10 mouse cellular contexts compared by ENCODE assay signal in genomic region chr12:98899676-98900075, GRCm38 (mm10). TPM values are rescaled to one million over a fixed set of nuclear protein-coding genes. Genes with fewer than 3 reads are reported as not detected.
DNase-seq lines count a peak whose midpoint lies in the region; ATAC-seq and TF ChIP-seq lines count a peak whose summit lies in the region.
"Had no signal": no experiment of that assay in that cellular context is flagged by ENCODE, and none has a peak within 500 bp of the region (broad histone marks: within the 10 kb centered on the region; RNA-seq: fewer than 3 reads in every experiment).

No protein-coding gene starts in this region.

- no peaks in the 10 kb centered on the region; the same call in 1 of the 2 replicates for H3K27me3 ChIP-seq in heart, embryonic 16.5 days (ENCODE audit: control insufficient read depth, insufficient read depth, low read length)
- peaks cover 11% of the 10 kb centered on the region for H3K27me3 ChIP-seq in CH12.LX (replicated peaks)
- no peaks in the 10 kb centered on the region for H3K27me3 ChIP-seq in forebrain, embryonic 12.5 days
- 0 out of 2 replicates have a peak, but pooled peaks cover 12% of the 10 kb centered on the region for H3K27me3 ChIP-seq in intestine, postnatal 0 days (replicated peaks; ENCODE audit: control insufficient read depth, insufficient read depth, low read length)
- peaks cover 28% of the 10 kb centered on the region for H3K27me3 ChIP-seq in limb, embryonic 10.5 days (ENCODE audit: low read depth, poor library complexity, severe bottlenecking)

- TF ChIP-seq CTCF in CH12.LX (conservative IDR thresholded peaks at IDR 0.05 in 1 of 2, IDR thresholded peaks at IDR 0.05 in 1 of 2; ENCODE audit: low read depth in 2 of 2, low read length in 2 of 2), result no peak
- no peak for TF ChIP-seq CTCF in intestine, postnatal 0 days (IDR thresholded peaks at IDR 0.05; ENCODE audit: low read depth)

- 80% methylated on average over 6 of the region's 6 CpGs for WGBS in heart, embryonic 16.5 days
- WGBS in forebrain, embryonic 12.5 days, result 43% methylated on average over 6 of the region's 6 CpGs
- 82% methylated on average over 6 of the region's 6 CpGs for WGBS in intestine, postnatal 0 days
- 74% methylated on average over 6 of the region's 6 CpGs for WGBS in limb, embryonic 10.5 days

- H3K4me3 ChIP-seq in heart, embryonic 16.5 days (ENCODE audit: low read length), result peak overlapping the region; percentile 87
- H3K4me3 ChIP-seq in CH12.LX (replicated peaks in 1 of 3; ENCODE audit: low read depth in 2 of 3, low read length in 2 of 3, poor library complexity in 1 of 3), result no peak overlapping the region
- peak overlapping the region; percentile 93 for H3K4me3 ChIP-seq in forebrain, embryonic 12.5 days (replicated peaks)
- H3K4me3 ChIP-seq in intestine, postnatal 0 days (ENCODE audit: low read depth, low read length), result 0 out of 2 replicates have a peak overlapping the region, but pooled peaks have one; percentile 2
- H3K4me3 ChIP-seq in limb, embryonic 10.5 days, result no peak overlapping the region

- no peak for ATAC-seq in heart, embryonic 16.5 days (replicated peaks; ENCODE audit: extremely low read depth, insufficient read depth, low FRiP score)
- ATAC-seq in forebrain, embryonic 12.5 days (ENCODE audit: low FRiP score), result no peak
- ATAC-seq in intestine, postnatal 0 days, result no peak

- H3K9me3 ChIP-seq in heart, embryonic 16.5 days (replicated peaks; ENCODE audit: control insufficient read depth, low read length), result no peaks in the 10 kb centered on the region
- H3K9me3 ChIP-seq in CH12.LX (replicated peaks; ENCODE audit: low read length), result no peaks in the 10 kb centered on the region
- no peaks in the 10 kb centered on the region for H3K9me3 ChIP-seq in forebrain, embryonic 12.5 days
- H3K9me3 ChIP-seq in intestine, postnatal 0 days (ENCODE audit: control insufficient read depth), result no peaks in the 10 kb centered on the region
- H3K9me3 ChIP-seq in limb, embryonic 10.5 days (replicated peaks), result no peaks in the 10 kb centered on the region

- TF ChIP-seq RAD21 in CH12.LX (IDR thresholded peaks at IDR 0.05; ENCODE audit: low read depth, low read length), result no peak

- H3K4me1 ChIP-seq in heart, embryonic 16.5 days (ENCODE audit: control insufficient read depth, insufficient read depth, low read length), result 0 out of 2 replicates have a peak, but pooled peaks cover 5% of the 10 kb centered on the region
- no peaks in the 10 kb centered on the region for H3K4me1 ChIP-seq in CH12.LX (ENCODE audit: control insufficient read depth in 1 of 2, insufficient read depth in 2 of 2)
- H3K4me1 ChIP-seq in forebrain, embryonic 12.5 days, result peaks cover 15% of the 10 kb centered on the region
- no peaks in the 10 kb centered on the region for H3K4me1 ChIP-seq in intestine, postnatal 0 days (replicated peaks; ENCODE audit: control insufficient read depth, insufficient read depth, low read length)
- H3K4me1 ChIP-seq in limb, embryonic 10.5 days, result peaks cover 13% of the 10 kb centered on the region

- no peak for TF ChIP-seq EP300 in CH12.LX (IDR thresholded peaks at IDR 0.05; ENCODE audit: low read length)

- in situ Hi-C loops in CH12.LX (cut with MboI; ENCODE audit: low pct_ligation_motif_present, low pct_unique_long_range_greater_than_20kb, low sequenced_read_pairs), result no loop called here

- intact Hi-C loops in gastrocnemius, postnatal 14 days (cut with DNase I; ENCODE audit: low total_unique reads), result no loop called here

- no peaks in the 10 kb centered on the region; the same call in 1 of the 2 replicates for H3K79me2 ChIP-seq in CH12.LX (replicated peaks; ENCODE audit: control insufficient read depth, extremely low read depth, insufficient read depth, poor library complexity, severe bottlenecking)

- peak overlapping the region; percentile 85 for H3K4me2 ChIP-seq in heart, embryonic 16.5 days (ENCODE audit: low read depth, low read length)
- peak overlapping the region; percentile 57; the same call in 1 of the 2 replicates for H3K4me2 ChIP-seq in CH12.LX (ENCODE audit: insufficient read depth, low read depth, poor library complexity, severe bottlenecking)
- peak overlapping the region; percentile 67 for H3K4me2 ChIP-seq in forebrain, embryonic 12.5 days
- no peak overlapping the region for H3K4me2 ChIP-seq in intestine, postnatal 0 days (replicated peaks; ENCODE audit: low read depth)

- peak overlapping the region; percentile 84 for H3K9ac ChIP-seq in heart, embryonic 16.5 days (ENCODE audit: low read length)
- H3K9ac ChIP-seq in CH12.LX (ENCODE audit: insufficient read depth, low read depth), result no peak overlapping the region
- H3K9ac ChIP-seq in forebrain, embryonic 12.5 days, result peak overlapping the region; percentile 86
- H3K9ac ChIP-seq in intestine, postnatal 0 days (ENCODE audit: low read depth, low read length), result no peak overlapping the region

- TF ChIP-seq POLR2A in CH12.LX (IDR thresholded peaks at IDR 0.05; ENCODE audit: low read depth, low read length), result no peak

- H3K36me3 ChIP-seq in heart, embryonic 16.5 days (ENCODE audit: control insufficient read depth, insufficient read depth), result no peaks in the 10 kb centered on the region
- no peaks in the 10 kb centered on the region for H3K36me3 ChIP-seq in CH12.LX (replicated peaks in 1 of 2; ENCODE audit: control insufficient read depth in 1 of 2, insufficient read depth in 1 of 2, low read length in 1 of 2)
- H3K36me3 ChIP-seq in forebrain, embryonic 12.5 days (replicated peaks), result no peaks in the 10 kb centered on the region
- H3K36me3 ChIP-seq in intestine, postnatal 0 days (ENCODE audit: control insufficient read depth, insufficient read depth), result no peaks in the 10 kb centered on the region
- no peaks in the 10 kb centered on the region for H3K36me3 ChIP-seq in limb, embryonic 10.5 days

- dilution Hi-C loops in CH12.LX (cut with MboI; ENCODE audit: extremely low pct_ligation_motif_present, extremely low pct_unique_long_range_greater_than_20kb, low sequenced_read_pairs), result no loop called here

- no peak for DNase-seq in heart, adult 11 months
- DNase-seq in CH12.LX (ENCODE audit: extremely low read depth), result no peak
- DNase-seq in gastrocnemius, postnatal 14 days, result no peak
- no peak for DNase-seq in ovary, postnatal 10 days (ENCODE audit: low spot score)
- no peak for DNase-seq in limb, embryonic 10.5 days (ENCODE audit: low spot score)
- DNase-seq: lung, adult 2 months; thymus, postnatal 25 days had no signal

- no peak overlapping the region for H3K27ac ChIP-seq in heart, embryonic 16.5 days (ENCODE audit: low read length)
- H3K27ac ChIP-seq in CH12.LX (ENCODE audit: insufficient read depth, low read depth), result no peak overlapping the region
- H3K27ac ChIP-seq in forebrain, embryonic 12.5 days, result no peak overlapping the region
- no peak overlapping the region for H3K27ac ChIP-seq in intestine, postnatal 0 days (ENCODE audit: low read depth, low read length)
- no peak overlapping the region for H3K27ac ChIP-seq in limb, embryonic 10.5 days

TF ChIP-seq in CH12.LX, 34 proteins besides CTCF, POLR2A, EP300 and RAD21:
- TF ChIP-seq NELFE (IDR thresholded peaks at IDR 0.05; ENCODE audit: low read depth, low read length) (no peak), RCOR1 (conservative IDR thresholded peaks at IDR 0.05; ENCODE audit: low read depth, low read length) (no peak), SIN3A (IDR thresholded peaks at IDR 0.05; ENCODE audit: low read length) (no peak), POLR2AphosphoS2 (IDR thresholded peaks at IDR 0.05; ENCODE audit: low read depth, low read length) (no peak), NRF1 (IDR thresholded peaks at IDR 0.05; ENCODE audit: low read depth, low read length) (no peak), JUN (IDR thresholded peaks at IDR 0.05; ENCODE audit: insufficient read depth, low read depth, low read length) (no peak), MAZ (IDR thresholded peaks at IDR 0.05; ENCODE audit: low read depth, low read length) (no peak), ZMIZ1 (IDR thresholded peaks at IDR 0.05; ENCODE audit: low read depth, low read length) (no peak), MAX (IDR thresholded peaks at IDR 0.05; ENCODE audit: low read length) (no peak), ELF1 (IDR thresholded peaks at IDR 0.05; ENCODE audit: low read depth, low read length) (no peak), E2F4 (IDR thresholded peaks at IDR 0.05; ENCODE audit: insufficient replicate concordance, low read depth, low read length) (no peak), ETS1 (conservative IDR thresholded peaks at IDR 0.05; ENCODE audit: low read depth, low read length) (no peak), CHD2 (IDR thresholded peaks at IDR 0.05; ENCODE audit: low read length) (no peak), KAT2A (IDR thresholded peaks at IDR 0.05; ENCODE audit: insufficient replicate concordance, low read length) (no peak), HCFC1 (IDR thresholded peaks at IDR 0.05; ENCODE audit: low read depth, low read length) (no peak), TCF12 (IDR thresholded peaks at IDR 0.05; ENCODE audit: low read depth, low read length) (no peak), IRF4 (IDR thresholded peaks at IDR 0.05; ENCODE audit: low read depth, low read length) (no peak), ZC3H11A (IDR thresholded peaks at IDR 0.05; ENCODE audit: low read depth, low read length) (no peak), CHD1 (IDR thresholded peaks at IDR 0.05; ENCODE audit: low read depth, low read length) (no peak), ZNF384 (IDR thresholded peaks at IDR 0.05; ENCODE audit: low read depth, low read length) (no peak)

RNA-seq across cellular contexts. Expression of gene Eml5, which starts 1.6 kb away (rescaled TPM):
- polyA plus RNA-seq in heart, embryonic 16.5 days (2015; fragmentation: Nextera tagmentation; extraction: Ambion mirVana), result 5.4 and 5.5 TPM in 2 replicates
- total RNA-seq in CH12.LX (2012; rRNA removed), result 4.0 and 5.9 TPM in 2 replicates
- total RNA-seq in CH12.LX (2014; rRNA removed), result 1.5 and 1.8 TPM in 2 replicates
- 2.7 and 3.4 TPM in 2 replicates for polyA plus RNA-seq in CH12.LX (2012; ENCODE audit: insufficient read length, low read depth)
- polyA plus RNA-seq in forebrain, embryonic 12.5 days (2016; fragmentation: Nextera tagmentation; extraction: Ambion mirVana), result 30.4 and 42.0 TPM in 2 replicates
- 1.3 and 1.7 TPM in 2 replicates for polyA plus RNA-seq in intestine, postnatal 0 days (2015; fragmentation: Nextera tagmentation; extraction: Ambion mirVana)
- total RNA-seq in gastrocnemius, postnatal 14 days (2021), result 1 to 10 TPM; 1.3 to 1.7 TPM
- polyA plus RNA-seq in limb, embryonic 10.5 days (2016; fragmentation: Nextera tagmentation; extraction: Ambion mirVana), result 1.6 and 1.8 TPM in 2 replicates

RNA-seq across cellular contexts. Expression of gene Ttc8, which starts 20.7 kb away (rescaled TPM):
- 13.5 and 14.1 TPM in 2 replicates for polyA plus RNA-seq in heart, embryonic 16.5 days (2015; fragmentation: Nextera tagmentation; extraction: Ambion mirVana)
- total RNA-seq in CH12.LX (2012; rRNA removed) (4.9 and 5.0 TPM in 2 replicates), CH12.LX (2014; rRNA removed) (6.8 and 9.4 TPM in 2 replicates)
- 3.2 and 4.5 TPM in 2 replicates for polyA plus RNA-seq in CH12.LX (2012; ENCODE audit: insufficient read length, low read depth)
- polyA plus RNA-seq in forebrain, embryonic 12.5 days (2016; fragmentation: Nextera tagmentation; extraction: Ambion mirVana), result 42.1 and 44.9 TPM in 2 replicates
- 6.7 and 6.9 TPM in 2 replicates for polyA plus RNA-seq in intestine, postnatal 0 days (2015; fragmentation: Nextera tagmentation; extraction: Ambion mirVana)
- 1 to 10 TPM; 8.8 to 9.1 TPM for total RNA-seq in gastrocnemius, postnatal 14 days (2021)
- polyA plus RNA-seq in limb, embryonic 10.5 days (2016; fragmentation: Nextera tagmentation; extraction: Ambion mirVana), result 25.5 and 32.6 TPM in 2 replicates

Comparison
In these comparisons a context has a peak if more than half of its experiments do, and no peak if none do; other contexts are left out.
1. H3K4me3 ChIP-seq: peak in heart, embryonic 16.5 days (single experiment), forebrain, embryonic 12.5 days (single experiment) and intestine, postnatal 0 days (single experiment); none in CH12.LX (0 of 3) and limb, embryonic 10.5 days (single experiment).
2. H3K9ac ChIP-seq: peak in heart, embryonic 16.5 days (single experiment) and forebrain, embryonic 12.5 days (single experiment); none in CH12.LX (single experiment) and intestine, postnatal 0 days (single experiment).